Mouse (Mus musculus) cortical plate, adult 2 months (tissue): Measurements from ENCODE around the gene Ddah2.

Experiments used
- CTCF ChIP-seq: fragments of 200-500 bp; IDR thresholded peaks from 2 replicates; pipeline ENCODE4 v1.5.1; 2011; ENCODE audit warnings: mild to moderate bottlenecking, control low read depth, low read length; ENCODE audit not compliant: insufficient read depth; ENCODE audit errors: extremely low read depth
- POLR2A ChIP-seq: fragments of 200-500 bp; IDR thresholded peaks from 2 replicates; pipeline ENCODE4 v1.6.1; 2011; ENCODE audit warnings: mild to moderate bottlenecking, low read length, control low read depth; ENCODE audit not compliant: insufficient read depth; ENCODE audit errors: extremely low read depth

DNA sequence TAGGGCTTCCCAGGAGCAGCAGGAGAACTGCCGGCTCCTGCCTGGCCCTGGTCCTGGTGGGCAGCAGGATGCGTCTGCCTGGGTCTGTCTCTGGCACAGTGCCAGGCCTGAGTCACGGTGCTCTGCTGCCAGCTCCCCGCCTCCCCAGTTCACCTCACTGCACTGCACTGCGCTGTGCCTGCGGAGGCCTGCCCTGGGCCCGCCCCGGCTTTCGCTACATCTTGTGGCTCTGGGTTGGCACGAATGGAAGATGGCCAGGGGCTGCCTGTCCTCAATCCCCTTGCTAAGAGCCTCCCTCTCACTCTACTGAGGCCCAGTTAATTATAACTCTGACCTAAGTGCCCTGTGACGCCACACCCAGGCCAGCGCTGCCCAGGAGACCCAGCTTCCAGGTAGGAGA is 42.5 kb upstream of the Ddah2 start, which contains the start of gene Vwa7:
- TF ChIP-seq CTCF, result no peak
- TF ChIP-seq POLR2A, result no peak
